Mouse (Mus musculus) lung, embryonic 15.5 days (tissue): ENCODE results near the gene Tmem151b. TPM values are rescaled to one million over a fixed set of nuclear protein-coding genes. Genes with fewer than 3 reads are reported as not detected.

Experiments used
- ATAC-seq: fragments of 200-750 bp; cut with Nextera tagmentation; 2 replicates; pipeline ENCODE4 v1.8.0; 2017; ENCODE audit warnings: moderate number of reproducible peaks, borderline replicate concordance; ENCODE audit not compliant: low FRiP score, low TSS enrichment; ENCODE audit errors: extremely low read depth
- H3K27ac ChIP-seq: fragments of 300-500 bp; sonication (generic); 2 replicates; pipeline ENCODE4 v1.5.1; 2015; ENCODE audit warnings: moderate library complexity, mild to moderate bottlenecking, inconsistent platforms
- H3K27me3 ChIP-seq: fragments of 300-500 bp; sonication (generic); 2 replicates; pipeline ENCODE4 v1.6.1; 2015; ENCODE audit warnings: inconsistent platforms
- H3K36me3 ChIP-seq: fragments of 300-500 bp; sonication (generic); 2 replicates; pipeline ENCODE4 v1.6.1; 2015; ENCODE audit warnings: inconsistent platforms
- H3K4me1 ChIP-seq: fragments of 300-500 bp; sonication (generic); 2 replicates; pipeline ENCODE4 v1.6.1; 2015; ENCODE audit warnings: inconsistent platforms
- H3K4me2 ChIP-seq: fragments of 300-500 bp; sonication (generic); 2 replicates; pipeline ENCODE4 v1.6.1; 2015; ENCODE audit warnings: inconsistent platforms, mild to moderate bottlenecking, moderate library complexity
- H3K4me3 ChIP-seq: fragments of 300-500 bp; sonication (generic); 2 replicates; pipeline ENCODE4 v1.5.1; 2015; ENCODE audit warnings: mild to moderate bottlenecking, inconsistent platforms
- H3K9ac ChIP-seq: fragments of 300-500 bp; sonication (generic); 2 replicates; pipeline ENCODE4 v1.6.1; 2015; ENCODE audit warnings: inconsistent platforms
- H3K9me3 ChIP-seq: fragments of 300-500 bp; sonication (generic); 2 replicates; pipeline ENCODE4 v1.6.1; 2016; ENCODE audit warnings: inconsistent platforms
- WGBS: fragments of 180-500 bp; shearing (Covaris S2); methylation state at CpG from one replicate; pipeline ENCODE4 v1.1.7; 2015; 5-methylcytosine and 5-hydroxymethylcytosine counted together
- polyA plus RNA-seq: library from polyadenylated mRNA; unstranded; fragments of >200 nt; fragmentation: Nextera tagmentation; extraction: Ambion mirVana; gene quantifications from 2 replicates; pipeline ENCODE4 v1.2.1, GENCODE M21; 2015

Tmem151b gene
- polyA plus RNA-seq, 1 experiment from 2014 or later, result 2.0 TPM

DNA sequence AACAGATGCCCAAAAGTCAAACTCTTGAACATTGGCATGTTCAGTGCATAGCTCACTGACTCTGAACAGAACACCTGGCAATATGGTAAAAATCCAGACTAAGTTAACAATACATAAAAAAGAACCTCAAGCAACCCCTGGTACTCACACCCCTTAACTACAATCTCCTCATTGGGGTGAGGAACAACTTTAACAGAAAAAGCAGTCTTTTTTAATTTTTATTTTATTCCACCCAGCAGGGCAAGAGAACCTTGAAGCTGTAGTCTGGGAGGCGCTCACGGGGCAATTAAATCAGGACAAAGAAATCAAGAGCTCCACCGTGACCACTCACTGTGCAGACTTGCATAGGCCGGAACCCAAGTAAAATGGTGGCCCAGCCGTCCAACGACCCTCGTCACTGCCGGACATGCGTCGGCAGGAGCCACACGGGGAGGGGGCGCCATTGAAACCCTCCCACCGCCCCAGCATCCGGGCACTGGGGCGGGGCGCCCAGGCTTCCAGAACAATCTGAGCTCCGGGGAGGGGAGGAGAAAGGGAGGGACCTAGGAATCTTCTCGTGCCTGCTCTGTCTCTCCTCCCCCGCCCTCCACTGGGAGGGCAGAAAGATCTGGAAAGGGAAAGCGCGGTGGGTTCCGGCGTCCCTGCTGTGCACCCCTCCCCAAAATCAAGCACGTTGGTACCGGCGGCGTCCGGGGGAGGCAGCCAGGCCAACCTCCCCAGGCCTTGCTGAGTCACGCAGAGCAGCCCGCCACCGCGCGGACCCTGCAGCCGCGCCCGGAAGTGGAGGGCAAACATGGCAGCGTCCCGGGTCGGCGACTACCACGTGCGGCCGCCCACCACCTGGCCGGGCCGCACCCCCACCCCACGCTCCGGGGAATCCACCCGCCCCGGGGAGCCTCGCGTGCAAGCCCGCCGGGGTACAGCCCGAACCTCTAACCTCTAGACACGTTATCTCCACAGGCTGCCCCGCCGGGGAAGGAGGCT lies 22.9 kb upstream of the Tmem151b start:
- peak; percentile 77 for ATAC-seq
- Histone ChIP-seq H3K27me3 (no peaks in the 10 kb centered on the region), H3K9ac (peak overlapping the region; percentile 96), H3K9me3 (no peaks in the 10 kb centered on the region), H3K27ac (peak overlapping the region; percentile 97), H3K4me3 (peak overlapping the region; percentile 97), H3K36me3 (peaks cover 46% of the 10 kb centered on the region), H3K4me2 (peak overlapping the region; percentile 88), H3K4me1 (peaks cover 46% of the 10 kb centered on the region)
- WGBS, result under 1% methylated on average over 55 of the region's 57 CpGs

DNA sequence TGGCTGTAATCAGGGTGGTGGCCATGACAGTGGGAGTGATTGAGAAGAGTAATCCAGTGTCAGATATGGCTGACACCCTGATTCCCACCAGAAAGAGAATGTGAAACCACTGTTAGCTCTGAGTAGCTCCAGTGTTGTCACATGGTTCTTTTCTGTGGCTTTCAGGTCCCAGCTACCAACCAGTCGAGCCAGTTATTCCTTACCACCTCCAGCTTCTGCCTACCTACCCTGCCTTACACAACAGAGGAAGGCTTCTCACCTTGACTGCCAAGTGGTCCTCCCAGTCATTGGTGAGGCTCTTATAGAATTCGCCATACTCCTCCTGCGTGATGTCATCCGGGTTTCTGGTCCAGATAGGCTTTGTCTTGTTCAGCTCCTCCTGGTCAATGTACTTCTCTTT lies 20.5 kb upstream of the Tmem151b start:
- no peak overlapping the region for H3K4me2 ChIP-seq
- peaks cover 64% of the 10 kb centered on the region for H3K36me3 ChIP-seq
- no peaks in the 10 kb centered on the region for H3K9me3 ChIP-seq
- ATAC-seq, result no peak
- peaks cover 52% of the 10 kb centered on the region for H3K4me1 ChIP-seq
- no peak overlapping the region for H3K4me3 ChIP-seq
- no peak overlapping the region for H3K27ac ChIP-seq
- H3K27me3 ChIP-seq, result no peaks in the 10 kb centered on the region
- no peak overlapping the region for H3K9ac ChIP-seq
- 66% methylated on average over 4 of the region's 4 CpGs for WGBS

DNA sequence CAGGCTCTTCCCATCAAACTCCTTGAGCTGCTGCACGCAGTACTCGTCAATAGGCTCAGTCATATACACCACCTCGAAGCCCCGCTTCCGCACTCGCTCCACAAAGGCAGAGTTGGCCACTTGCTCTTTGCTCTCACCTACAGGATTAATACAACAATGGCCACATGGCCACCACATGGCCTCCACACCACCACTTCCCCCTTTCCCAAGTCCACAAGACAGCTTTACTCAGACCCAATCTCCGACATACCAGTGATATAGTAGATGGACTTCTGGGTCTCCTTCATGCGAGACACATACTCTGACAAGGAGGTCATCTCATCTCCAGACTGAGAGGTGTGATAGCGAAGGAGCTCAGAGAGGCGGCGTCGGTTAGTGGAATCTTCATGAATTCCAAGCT lies 19.5 kb upstream of the Tmem151b start:
- no peaks in the 10 kb centered on the region for H3K27me3 ChIP-seq
- H3K9me3 ChIP-seq, result no peaks in the 10 kb centered on the region
- 80% methylated on average over 12 of the region's 12 CpGs for WGBS
- H3K4me2 ChIP-seq, result no peak overlapping the region
- peaks cover 64% of the 10 kb centered on the region for H3K36me3 ChIP-seq
- H3K4me1 ChIP-seq, result peaks cover 51% of the 10 kb centered on the region
- H3K4me3 ChIP-seq, result no peak overlapping the region
- ATAC-seq, result no peak
- H3K9ac ChIP-seq, result no peak overlapping the region
- H3K27ac ChIP-seq, result no peak overlapping the region

DNA sequence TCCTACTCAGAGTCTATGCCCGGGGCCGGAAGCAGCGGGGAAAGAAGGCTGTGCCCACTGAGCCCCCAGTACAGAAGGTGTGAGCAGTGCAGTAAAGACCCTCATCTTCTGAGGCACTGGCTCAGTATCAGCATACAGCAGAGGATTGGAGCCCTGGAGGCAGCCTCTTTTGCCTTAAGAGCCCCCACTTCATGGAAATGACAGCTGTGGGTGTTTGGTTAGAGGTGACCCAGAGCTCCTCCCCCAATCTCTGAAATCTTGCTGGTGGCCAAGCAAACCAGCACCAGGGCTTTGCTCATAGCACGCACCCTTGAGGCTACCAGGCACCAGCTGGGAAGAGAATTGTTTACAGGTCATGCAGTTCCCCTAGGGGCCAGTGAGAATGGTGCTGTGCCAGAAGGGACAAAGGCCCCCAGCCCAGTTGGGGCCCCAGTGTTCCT lies 17.7 kb upstream of the Tmem151b start:
- WGBS, result 21% methylated on average over 4 of the region's 4 CpGs
- Histone ChIP-seq H3K27ac (no peak overlapping the region), H3K4me2 (no peak overlapping the region)

DNA sequence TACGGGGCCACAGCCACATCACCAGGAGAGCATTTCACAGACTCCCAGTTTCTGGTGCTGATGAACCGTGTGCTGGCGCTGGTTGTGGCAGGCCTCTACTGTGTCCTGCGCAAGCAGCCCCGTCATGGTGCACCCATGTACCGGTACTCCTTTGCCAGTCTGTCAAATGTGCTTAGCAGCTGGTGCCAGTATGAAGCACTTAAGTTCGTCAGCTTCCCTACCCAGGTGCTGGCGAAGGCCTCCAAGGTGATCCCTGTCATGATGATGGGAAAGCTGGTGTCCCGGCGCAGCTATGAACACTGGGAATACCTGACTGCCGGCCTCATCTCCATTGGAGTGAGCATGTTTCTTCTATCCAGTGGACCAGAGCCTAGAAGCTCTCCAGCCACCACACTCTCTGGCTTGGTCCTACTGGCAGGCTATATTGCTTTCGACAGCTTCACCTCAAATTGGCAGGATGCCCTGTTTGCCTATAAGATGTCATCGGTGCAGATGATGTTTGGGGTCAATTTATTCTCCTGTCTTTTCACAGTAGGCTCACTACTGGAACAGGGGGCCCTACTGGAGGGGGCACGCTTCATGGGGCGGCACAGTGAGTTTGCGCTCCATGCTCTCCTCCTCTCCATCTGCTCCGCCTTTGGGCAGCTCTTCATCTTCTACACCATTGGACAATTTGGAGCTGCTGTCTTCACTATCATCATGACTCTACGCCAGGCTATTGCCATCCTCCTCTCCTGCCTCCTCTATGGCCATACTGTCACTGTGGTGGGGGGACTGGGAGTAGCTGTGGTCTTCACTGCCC lies 17.1 kb upstream of the Tmem151b start:
- 51% methylated on average over 18 of the region's 18 CpGs for WGBS
- peaks cover 60% of the 10 kb centered on the region for H3K36me3 ChIP-seq
- H3K4me2 ChIP-seq, result no peak overlapping the region
- peaks cover 47% of the 10 kb centered on the region for H3K4me1 ChIP-seq
- H3K27ac ChIP-seq, result no peak overlapping the region
- H3K9me3 ChIP-seq, result no peaks in the 10 kb centered on the region
- no peaks in the 10 kb centered on the region for H3K27me3 ChIP-seq
- ATAC-seq, result no peak
- no peak overlapping the region for H3K4me3 ChIP-seq
- no peak overlapping the region for H3K9ac ChIP-seq

More for the DNA sequence above, 17.7 kb upstream of the Tmem151b start:
- H3K9ac ChIP-seq, result no peak overlapping the region
- H3K36me3 ChIP-seq, result peaks cover 64% of the 10 kb centered on the region
- no peaks in the 10 kb centered on the region for H3K9me3 ChIP-seq
- peaks cover 51% of the 10 kb centered on the region for H3K4me1 ChIP-seq
- H3K4me3 ChIP-seq, result no peak overlapping the region
- no peaks in the 10 kb centered on the region for H3K27me3 ChIP-seq
- ATAC-seq, result no peak

DNA sequence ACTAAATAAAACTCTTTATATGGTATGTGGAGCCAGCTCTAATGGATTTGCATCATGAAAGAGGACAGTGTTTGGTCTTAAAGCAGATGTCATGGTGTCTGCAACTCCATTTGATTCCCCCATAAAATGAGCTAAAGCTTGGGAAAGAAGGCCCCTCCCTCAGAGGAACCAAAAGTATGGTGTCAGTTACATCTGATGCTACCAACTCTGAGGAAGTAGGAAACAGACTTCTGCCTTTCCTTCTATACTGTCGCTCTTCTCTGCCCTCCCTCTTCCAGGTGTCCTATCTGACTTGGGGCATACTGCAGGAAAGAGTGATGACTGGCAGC lies 16.5 kb upstream of the Tmem151b start:
- Histone ChIP-seq H3K27me3 (no peaks in the 10 kb centered on the region), H3K9ac (no peak overlapping the region), H3K4me1 (peaks cover 41% of the 10 kb centered on the region), H3K4me3 (no peak overlapping the region), H3K9me3 (no peaks in the 10 kb centered on the region), H3K36me3 (peaks cover 54% of the 10 kb centered on the region), H3K4me2 (no peak overlapping the region), H3K27ac (no peak overlapping the region)
- no peak for ATAC-seq
- WGBS, result 63% methylated on average over 1 of the region's 1 CpGs

DNA sequence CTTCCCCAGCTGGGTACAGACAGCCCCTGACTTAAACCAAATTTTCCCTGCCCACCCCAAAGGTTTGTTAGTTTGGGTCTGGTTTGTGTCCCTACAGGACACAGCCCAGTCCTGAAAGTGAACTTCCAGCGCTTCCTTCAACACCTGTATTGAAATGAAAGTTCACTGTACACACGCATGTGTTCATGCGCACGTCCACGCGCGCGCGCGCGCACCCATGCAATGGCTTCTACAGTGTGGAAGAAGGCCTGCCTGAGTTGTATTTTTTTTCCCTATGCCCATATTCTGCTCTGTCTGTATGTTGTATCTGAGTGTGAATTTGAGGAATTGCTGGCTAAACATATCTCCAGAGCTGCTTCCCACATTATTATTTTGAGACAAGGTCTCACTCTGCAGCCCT lies 15.6 kb upstream of the Tmem151b start:
- Histone ChIP-seq H3K27ac (no peak overlapping the region), H3K9ac (0 out of 2 replicates have a peak overlapping the region, but pooled peaks have one; percentile 97), H3K4me3 (peak overlapping the region; percentile 96), H3K4me1 (peaks cover 33% of the 10 kb centered on the region), H3K9me3 (no peaks in the 10 kb centered on the region), H3K36me3 (peaks cover 45% of the 10 kb centered on the region), H3K27me3 (no peaks in the 10 kb centered on the region), H3K4me2 (peak overlapping the region; percentile 83)
- ATAC-seq, result no peak
- 90% methylated on average over 11 of the region's 11 CpGs for WGBS

DNA sequence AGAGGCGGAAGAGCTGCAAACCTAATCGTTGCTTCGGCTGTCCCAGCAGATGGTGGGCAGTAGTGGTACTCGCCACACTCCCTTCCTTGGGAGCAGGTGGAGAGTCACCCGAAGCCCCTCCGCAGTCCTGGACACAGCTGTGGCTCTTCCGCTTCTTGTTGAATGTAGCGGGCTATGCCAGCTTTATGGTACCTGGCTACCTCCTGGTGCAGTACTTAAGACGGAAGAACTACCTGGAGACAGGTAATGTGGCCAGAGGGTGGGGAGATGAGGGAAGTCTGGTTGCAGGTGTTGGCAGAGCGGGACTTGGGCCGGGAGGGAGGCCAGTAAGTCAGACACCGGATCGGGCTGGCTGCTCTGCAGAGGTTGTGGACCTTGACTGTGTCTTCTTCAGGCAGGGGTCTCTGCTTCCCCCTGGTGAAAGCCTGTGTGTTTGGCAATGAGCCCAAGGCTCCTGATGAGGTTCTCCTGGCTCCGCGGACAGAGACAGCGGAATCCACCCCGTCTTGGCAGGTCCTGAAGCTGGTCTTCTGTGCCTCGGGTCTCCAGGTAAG lies 15.1 kb upstream of the Tmem151b start:
- Histone ChIP-seq H3K4me2 (peak overlapping the region; percentile 83), H3K9me3 (no peaks in the 10 kb centered on the region), H3K9ac (peak overlapping the region; percentile 97), H3K36me3 (peaks cover 40% of the 10 kb centered on the region), H3K4me1 (peaks cover 28% of the 10 kb centered on the region), H3K27me3 (no peaks in the 10 kb centered on the region), H3K4me3 (peak overlapping the region; percentile 96), H3K27ac (peak overlapping the region; percentile 82)
- no peak for ATAC-seq
- WGBS, result 6% methylated on average over 18 of the region's 18 CpGs

DNA sequence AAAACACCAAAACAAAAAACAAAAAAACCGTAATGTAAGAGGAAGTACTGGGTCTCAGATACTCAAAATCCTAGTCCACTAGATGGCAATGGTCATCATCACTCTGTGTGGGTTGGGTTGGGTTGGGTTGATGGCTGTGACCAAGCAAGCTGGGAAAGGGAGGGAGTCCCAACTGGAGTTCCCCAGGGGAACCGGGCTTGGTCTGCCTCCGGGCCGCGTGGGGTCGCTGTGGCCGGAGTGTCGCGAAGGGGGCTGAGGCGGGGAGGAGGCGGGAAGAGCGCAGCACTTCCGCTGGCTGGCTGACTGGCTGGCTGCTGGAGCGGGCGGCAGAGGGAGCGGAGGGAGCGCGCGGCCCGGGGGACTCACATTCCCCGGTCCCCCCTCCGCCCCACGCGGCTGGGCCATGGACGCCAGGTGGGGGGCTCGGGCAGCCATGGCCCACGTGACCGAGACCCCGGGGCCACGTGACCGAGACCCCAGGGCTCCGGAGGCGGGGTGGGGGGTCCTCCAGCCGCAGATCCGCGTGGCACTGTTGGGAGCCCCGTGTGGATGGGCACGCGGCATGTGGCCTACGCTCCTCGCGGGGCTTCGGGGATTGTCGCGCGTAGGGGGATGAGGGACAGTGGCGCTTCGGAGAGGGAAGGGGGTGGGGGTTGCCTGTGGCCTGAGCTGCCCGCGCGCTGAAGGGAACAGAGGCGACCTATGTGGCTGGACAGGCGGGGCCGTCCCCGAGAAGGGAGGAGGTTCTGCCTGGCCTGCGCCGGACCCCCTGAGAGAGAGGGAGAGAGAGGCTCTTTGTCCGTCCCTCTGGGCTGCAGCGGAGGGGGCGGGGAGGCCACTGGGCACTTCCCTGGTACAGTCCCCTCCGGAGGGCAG lies 14.4 kb upstream of the Tmem151b start, which contains the start of gene Slc35b2:
TSS of gene Slc35b2 (plus strand) at position 220 of the 876 bp plus-strand sequence.
- Histone ChIP-seq H3K27me3 (no peaks in the 10 kb centered on the region), H3K9ac (peak within 1 kb of the TSS; percentile 97), H3K36me3 (peaks cover 33% of the 10 kb centered on the region), H3K4me1 (peaks cover 23% of the 10 kb centered on the region), H3K27ac (peak within 1 kb of the TSS; percentile 82), H3K9me3 (no peaks in the 10 kb centered on the region), H3K4me3 (peak within 1 kb of the TSS; percentile 96), H3K4me2 (peak within 1 kb of the TSS; percentile 83)
- ATAC-seq, result peak; percentile 89
- WGBS, result 2% methylated on average over 61 of the region's 61 CpGs

DNA sequence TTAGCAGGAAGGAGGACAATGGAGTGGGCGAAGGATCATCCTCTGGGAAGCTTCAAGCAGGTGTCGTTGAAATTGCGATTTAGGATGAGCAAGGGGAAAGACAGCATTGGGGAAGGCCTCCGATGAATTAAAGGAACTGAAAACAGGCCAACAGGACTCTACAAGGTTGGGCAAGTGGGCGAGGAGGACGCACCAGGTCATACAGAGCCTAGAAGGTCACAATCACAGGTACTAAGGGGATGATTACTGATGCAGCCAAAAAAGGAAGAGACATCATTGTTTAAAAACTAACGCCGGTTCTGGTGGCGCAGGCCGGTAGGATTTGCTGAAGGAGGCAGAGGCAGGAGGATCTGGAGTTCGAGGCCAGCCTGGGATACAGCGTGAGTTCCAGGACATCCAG lies 13.7 kb upstream of the Tmem151b start:
- peaks cover 21% of the 10 kb centered on the region for H3K4me1 ChIP-seq
- no peaks in the 10 kb centered on the region for H3K9me3 ChIP-seq
- H3K27me3 ChIP-seq, result no peaks in the 10 kb centered on the region
- 68% methylated on average over 12 of the region's 12 CpGs for WGBS
- H3K4me3 ChIP-seq, result peak overlapping the region; percentile 96
- no peak overlapping the region for H3K9ac ChIP-seq
- ATAC-seq, result no peak
- H3K4me2 ChIP-seq, result no peak overlapping the region
- peaks cover 26% of the 10 kb centered on the region for H3K36me3 ChIP-seq
- H3K27ac ChIP-seq, result no peak overlapping the region
